Mouse (Mus musculus) adrenal gland, adult 10 weeks (tissue): ENCODE data around the gene Apoe. TPM values are rescaled to one million over a fixed set of nuclear protein-coding genes. Genes with fewer than 3 reads are reported as not detected.

Experiments
- polyA plus RNA-seq: library from polyadenylated mRNA; stranded (reverse); fragments of 350-450 nt; fragmentation: Illumina TruSeq; extraction: RNeasy Lipid Tissue Mini Kit (QIAGEN cat#74804); gene quantifications from one replicate; pipeline ENCODE4 v1.2.3, GENCODE M21; 2014; ENCODE audit warnings: low read depth, low replicate concordance

The Apoe gene
- polyA plus RNA-seq: 11.9 TPM

DNA sequence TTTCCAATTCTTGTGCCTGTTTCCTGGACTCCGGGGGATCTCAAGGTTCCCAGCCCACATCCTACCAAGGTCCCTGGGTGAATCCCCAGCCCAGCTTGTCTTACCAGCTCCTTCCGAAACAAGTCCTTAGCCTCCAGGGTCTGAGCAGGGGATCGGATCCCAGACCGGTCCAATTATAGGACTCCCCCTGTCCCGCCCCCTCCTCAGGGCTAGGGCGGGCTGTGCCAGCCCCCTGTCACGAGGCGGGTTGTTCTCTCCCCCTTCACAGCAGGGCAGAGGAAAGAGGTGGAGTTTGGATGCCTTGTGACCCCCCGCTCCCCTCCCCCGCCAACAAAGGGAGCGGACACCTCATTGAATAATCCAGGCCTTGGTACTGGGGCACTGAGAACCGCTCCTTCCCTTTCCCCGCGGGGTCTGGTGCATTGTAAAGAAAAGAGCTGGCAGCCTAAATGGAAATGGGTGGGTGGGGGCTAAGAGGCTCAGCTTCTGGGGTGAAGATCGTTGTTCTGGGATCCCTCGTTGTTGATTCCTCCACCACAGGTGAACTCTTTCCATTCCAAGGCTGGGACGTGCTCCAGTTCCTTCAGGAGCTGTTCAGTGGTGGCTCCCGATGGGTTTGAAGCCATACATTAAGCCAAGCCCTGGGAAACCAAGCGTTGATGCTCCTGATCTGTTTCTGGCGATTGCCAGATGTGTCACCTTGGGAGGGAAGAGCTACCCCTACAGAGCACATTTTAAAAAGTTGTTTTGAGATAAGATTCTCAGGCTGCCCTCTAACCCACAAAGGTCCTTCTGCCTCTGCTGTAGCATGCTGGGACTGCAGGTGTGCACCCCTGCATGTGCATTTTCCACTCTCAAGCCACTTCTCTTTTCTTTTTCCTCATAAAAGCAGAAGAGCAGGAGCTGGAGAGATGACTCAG, at the start of gene Apoe:
TSS of gene Apoe (minus strand) at position 282 of the 920 bp plus-strand sequence.

DNA sequence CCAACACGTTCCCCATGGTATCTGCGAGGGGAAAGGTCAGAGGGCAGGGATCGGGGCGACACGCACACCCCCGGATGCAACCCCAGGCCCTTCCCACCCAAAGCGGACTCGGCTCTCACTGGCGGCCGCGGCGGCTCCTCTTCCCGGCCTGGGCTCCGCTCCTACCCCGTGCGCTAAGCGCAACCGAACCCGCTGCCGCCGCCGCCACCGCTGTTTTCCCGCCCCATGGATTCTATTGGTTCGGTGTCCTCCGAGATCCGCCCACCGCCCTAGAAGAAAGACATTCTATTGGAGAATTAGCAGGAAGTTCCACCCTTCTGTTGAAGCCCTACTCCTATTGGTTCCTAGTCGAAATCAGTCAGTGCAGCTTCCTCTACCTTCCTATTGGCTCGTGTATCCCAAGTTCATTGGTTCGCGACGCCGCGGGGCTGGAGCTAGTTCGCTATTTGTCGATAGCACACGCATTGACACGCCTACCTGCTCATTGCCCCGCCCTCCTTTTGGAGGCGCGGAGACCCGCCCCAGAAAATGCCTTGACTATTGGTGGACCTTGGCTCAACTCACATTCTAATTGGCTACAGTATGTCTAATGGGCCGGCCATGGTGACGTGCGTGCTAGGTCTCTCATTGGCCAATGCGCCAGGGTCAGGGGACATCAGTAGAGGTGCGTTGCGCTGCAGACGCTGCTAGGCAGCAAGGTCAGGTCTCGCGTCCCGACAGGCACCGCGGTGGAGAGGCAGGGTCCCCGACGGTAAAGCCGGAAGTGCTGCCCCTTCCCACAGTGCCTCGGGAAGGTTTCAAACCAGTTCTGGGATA, 16.5 kb upstream of the Apoe start, which contains the start of gene Tomm40:
TSS of gene Tomm40 (minus strand) at position 200 of the 816 bp plus-strand sequence.

DNA sequence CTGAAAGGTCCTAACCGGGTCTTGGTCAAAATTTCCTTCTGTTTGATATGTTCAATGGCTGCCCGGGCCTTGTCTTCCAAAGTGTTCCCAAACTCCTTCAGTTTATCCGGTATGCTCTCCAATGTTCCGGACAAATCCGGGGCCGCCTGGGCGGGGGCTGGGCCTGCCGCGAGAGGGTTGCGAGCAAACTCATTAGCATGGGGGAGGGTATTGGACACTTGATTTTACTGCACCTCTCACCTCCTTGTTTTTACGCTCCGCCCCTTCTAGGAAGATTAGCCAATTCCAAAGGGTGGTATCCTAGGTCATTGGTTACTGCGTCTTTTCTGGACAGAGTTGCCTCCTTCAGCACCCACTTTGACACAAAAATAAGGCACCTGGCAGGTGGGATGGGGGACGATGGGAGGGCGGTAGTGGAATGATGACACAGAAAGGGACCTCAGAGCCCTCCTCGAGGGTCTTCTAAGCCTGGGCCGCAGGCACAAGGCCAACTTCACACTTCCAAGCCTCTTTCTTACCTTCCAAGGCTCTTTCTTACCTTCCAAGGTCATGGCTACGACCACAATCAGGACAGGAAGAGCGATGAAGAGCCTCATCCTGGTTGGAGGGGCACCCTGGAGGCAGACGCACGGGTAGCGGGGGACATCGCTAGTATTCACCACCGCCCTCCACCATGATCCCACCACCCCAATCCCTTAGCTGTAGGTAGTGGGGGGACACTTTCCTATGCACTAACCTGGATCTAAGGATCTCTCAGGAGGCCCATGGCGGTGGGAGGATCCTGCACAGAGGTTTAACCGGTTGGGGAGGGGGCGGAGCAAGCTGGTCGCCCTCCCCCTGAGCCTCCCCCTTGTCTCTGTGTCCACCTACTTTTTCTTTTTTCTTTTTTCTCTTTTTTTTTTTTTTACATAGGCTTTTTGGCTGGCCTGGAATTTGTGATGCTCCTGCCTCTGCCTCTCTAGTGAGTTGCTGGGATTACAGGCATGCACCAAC, 6.8 kb downstream of the Apoe start, which contains the start of gene Apoc1:
TSS of gene Apoc1 (minus strand) at position 788 of the 993 bp plus-strand sequence.

DNA sequence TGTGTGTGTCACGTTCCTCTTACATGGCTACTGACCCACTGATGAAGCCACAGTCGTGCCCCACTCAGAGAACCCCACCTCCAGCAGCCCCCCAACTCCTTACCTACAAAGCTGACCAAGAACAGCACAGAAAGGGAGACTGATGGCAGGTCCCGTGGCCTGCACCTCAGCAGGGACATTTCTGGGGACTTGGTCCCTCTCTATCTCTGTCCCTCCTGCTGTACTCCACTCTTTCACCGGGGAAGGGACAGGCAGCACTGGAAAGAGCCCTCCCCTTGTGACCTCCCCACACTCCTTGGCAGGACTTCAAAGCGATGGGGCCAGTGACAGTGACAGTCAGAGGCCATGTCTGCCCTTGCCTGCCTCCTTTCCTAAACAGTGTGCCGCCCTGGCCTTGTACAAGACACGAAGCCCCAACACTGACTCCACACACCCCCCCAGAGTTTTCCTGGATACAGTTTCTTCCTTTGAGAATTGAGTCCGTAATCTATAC, 17.7 kb downstream of the Apoe start, which contains the start of the genes Gm44805 and Apoc4:
TSS of gene Gm44805 (minus strand) at position 222 of the 493 bp plus-strand sequence.
TSS of gene Apoc4 (minus strand) at position 278 of the 493 bp plus-strand sequence.

DNA sequence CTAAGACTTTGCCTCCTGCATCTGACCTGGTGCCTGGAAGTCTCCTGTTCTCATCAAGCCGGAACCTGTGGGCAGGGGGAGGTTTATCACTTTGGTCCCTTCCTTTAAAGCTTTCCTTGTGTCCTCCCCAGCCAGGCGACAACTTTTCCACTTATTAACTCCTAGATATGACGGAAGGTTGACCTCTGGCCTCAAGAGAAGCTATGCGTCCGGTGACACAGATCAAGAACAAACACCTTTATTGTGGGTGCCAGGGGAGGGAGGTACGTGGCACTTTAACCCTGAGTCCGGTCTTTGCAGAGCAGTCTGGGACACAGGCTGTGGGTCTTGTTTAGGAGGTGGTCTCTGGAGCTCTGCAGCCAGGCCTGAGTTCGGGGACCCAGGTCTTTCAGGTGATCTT, 21.1 kb downstream of the Apoe start, which contains the start of gene Apoc2:
TSS of gene Apoc2 (minus strand) at position 70 of the 400 bp plus-strand sequence.

DNA sequence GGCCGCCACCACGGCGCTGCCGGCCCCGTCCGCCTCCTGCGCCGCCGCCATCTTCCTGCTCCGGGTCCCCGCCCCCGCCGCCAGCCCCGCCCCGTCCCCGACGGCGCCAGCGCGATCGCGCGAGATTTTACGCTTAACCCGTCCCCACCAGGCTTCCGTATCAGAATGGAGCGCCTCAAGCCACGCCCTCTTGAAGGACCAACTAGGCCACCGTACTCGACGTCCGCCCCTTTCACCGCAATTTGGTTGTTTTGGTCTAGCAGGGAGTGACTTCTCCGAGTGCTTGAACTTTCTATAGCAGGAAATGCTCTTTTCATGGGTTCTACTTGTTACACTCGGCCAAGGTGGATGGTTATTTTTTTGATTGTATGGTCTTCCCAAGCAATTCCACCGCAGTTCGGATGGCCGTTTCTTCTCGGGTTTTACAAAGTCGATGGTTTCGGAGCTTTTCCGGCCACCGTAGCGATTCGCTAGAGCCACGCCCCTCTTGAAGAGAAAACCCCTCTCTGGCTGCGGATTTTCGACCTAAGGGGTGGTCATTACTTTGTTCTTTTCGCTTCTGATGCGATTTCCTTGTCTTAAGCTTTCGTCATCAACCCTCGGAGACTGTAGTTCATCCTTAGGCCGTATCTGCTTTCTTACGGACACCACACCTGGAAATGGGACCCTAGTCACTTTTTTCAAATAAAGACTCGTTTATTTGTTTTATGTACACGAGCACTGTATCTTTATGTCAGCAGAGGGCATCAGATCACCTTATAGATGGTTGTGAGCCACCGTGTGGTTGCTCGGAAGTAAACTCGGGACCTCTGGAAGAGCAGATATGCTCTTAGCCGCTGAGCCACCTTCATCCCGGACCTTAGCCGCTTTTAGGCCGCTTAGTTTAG, 33.8 kb downstream of the Apoe start, which contains the start of gene Clptm1:
TSS of gene Clptm1 (minus strand) at position 79 of the 887 bp plus-strand sequence.

Other genes starting within 250 kb of the Apoe start
- 2.2 TPM for gene Mark4, start 240.4 kb downstream of the Apoe start, polyA plus RNA-seq
- gene Exoc3l2, start 235.9 kb downstream of the Apoe start, polyA plus RNA-seq: 1.2 TPM
- gene Bloc1s3, start 190.8 kb downstream of the Apoe start, polyA plus RNA-seq: 9.3 TPM
- gene Trappc6a, start 190.8 kb downstream of the Apoe start, polyA plus RNA-seq: not detected
- not detected for gene Nkpd1, start 181.3 kb downstream of the Apoe start, polyA plus RNA-seq
- 0.47 TPM for gene Ppp1r37, start 136.1 kb downstream of the Apoe start, polyA plus RNA-seq
- not detected for gene Zfp296, start 121.9 kb downstream of the Apoe start, polyA plus RNA-seq
- 17.8 TPM for gene Gemin7, start 121.6 kb downstream of the Apoe start, polyA plus RNA-seq
- gene Clasrp, start 94.7 kb downstream of the Apoe start, polyA plus RNA-seq: 1.2 TPM
- 0.87 TPM for gene Relb, start 69.8 kb downstream of the Apoe start, polyA plus RNA-seq
- gene Clptm1, start 34.2 kb downstream of the Apoe start, polyA plus RNA-seq: 30.7 TPM
- gene Apoc2, start 21.2 kb downstream of the Apoe start, polyA plus RNA-seq: not detected
- gene Gm44805, start 17.8 kb downstream of the Apoe start, polyA plus RNA-seq: not detected
- 2.9 TPM for gene Apoc4, start 17.7 kb downstream of the Apoe start, polyA plus RNA-seq
- gene Apoc1, start 6.5 kb downstream of the Apoe start, polyA plus RNA-seq: 25.6 TPM
- gene Tomm40, start 16.2 kb upstream of the Apoe start, polyA plus RNA-seq: 0.82 TPM
- gene Nectin2, start 51.3 kb upstream of the Apoe start, polyA plus RNA-seq: 6.1 TPM
- gene Bcam, start 71.8 kb upstream of the Apoe start, polyA plus RNA-seq: not detected
- gene Cblc, start 97.6 kb upstream of the Apoe start, polyA plus RNA-seq: not detected
- gene Bcl3, start 123.6 kb upstream of the Apoe start, polyA plus RNA-seq: not detected
- gene Gm19345, start 152.8 kb upstream of the Apoe start, polyA plus RNA-seq: not detected
- gene Ceacam16, start 162.1 kb upstream of the Apoe start, polyA plus RNA-seq: not detected
- not detected for gene Ceacam19, start 188.8 kb upstream of the Apoe start, polyA plus RNA-seq
- gene Pvr, start 222.0 kb upstream of the Apoe start, polyA plus RNA-seq: 41.5 TPM